Mouse (Mus musculus): Measurements from ENCODE around the gene Kdelc2. TPM values are rescaled to one million over a fixed set of nuclear protein-coding genes. Genes with fewer than 3 reads are reported as not detected.

Gene Kdelc2
- polyA plus RNA-seq, 1 experiment from 2014 or later: 21.6 TPM

DNA sequence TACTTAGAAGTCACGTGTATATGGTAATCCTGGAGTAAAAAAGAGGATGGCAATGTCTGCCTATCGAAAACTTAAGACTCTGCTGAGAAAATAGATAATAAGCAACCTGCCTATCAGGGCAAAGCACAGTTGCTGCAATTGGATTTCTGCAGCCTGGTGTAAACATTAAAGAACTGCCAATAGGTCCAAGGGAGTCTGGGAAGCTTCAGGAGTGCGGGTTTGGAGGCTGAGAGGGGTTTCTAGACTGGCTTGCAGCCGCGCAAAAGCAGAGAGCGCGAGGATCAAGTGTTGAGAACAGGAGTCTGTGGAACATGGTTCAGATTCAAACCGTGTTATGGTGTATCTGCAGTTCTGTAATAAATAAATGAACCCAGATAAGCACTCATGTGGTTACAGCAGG is 1.0 kb downstream of the Kdelc2 start:
- Histone ChIP-seq H3K27me3 (replicated peaks) (no peaks in the 10 kb centered on the region), H3K4me2 (peak overlapping the region; percentile 74), H3K4me1 (peaks cover 9% of the 10 kb centered on the region), H3K36me3 (peaks cover 10% of the 10 kb centered on the region; the same call in 1 of the 2 replicates), H3K9ac (peak overlapping the region; percentile 95), H3K4me3 (peak overlapping the region; percentile 77), H3K9me3 (no peaks in the 10 kb centered on the region), H3K27ac (replicated peaks) (peak overlapping the region; percentile 94)
- 4% methylated on average over 8 of the region's 8 CpGs for WGBS
- no peak for ATAC-seq (ENCODE audit: extremely low read depth, insufficient number of reproducible peaks, low FRiP score, low TSS enrichment)

DNA sequence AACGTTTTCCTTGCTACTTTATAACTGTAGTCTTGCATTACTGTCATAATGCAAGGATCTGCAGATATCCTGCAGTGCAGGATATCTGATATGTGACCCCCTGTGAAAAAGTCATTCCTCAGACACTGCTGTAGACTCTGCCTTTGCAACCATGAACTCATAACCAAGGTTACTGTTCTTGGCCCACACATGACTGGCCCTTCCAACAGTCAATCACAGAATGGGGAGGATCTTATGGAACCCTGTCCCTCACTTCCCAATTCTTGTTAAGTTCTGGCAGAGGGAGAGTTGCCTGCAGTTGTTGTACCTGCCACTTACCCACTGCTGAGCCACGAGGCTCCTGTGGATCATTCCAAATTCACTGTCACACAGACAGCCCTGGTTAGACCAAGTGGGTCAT is 3.6 kb downstream of the Kdelc2 start:
- Histone ChIP-seq H3K4me2 (no peak overlapping the region), H3K9me3 (no peaks in the 10 kb centered on the region), H3K36me3 (peaks cover 23% of the 10 kb centered on the region), H3K4me3 (no peak overlapping the region), H3K27ac (replicated peaks) (no peak overlapping the region), H3K27me3 (replicated peaks) (no peaks in the 10 kb centered on the region), H3K4me1 (peaks cover 9% of the 10 kb centered on the region), H3K9ac (no peak overlapping the region)
- no peak for ATAC-seq (ENCODE audit: extremely low read depth, insufficient number of reproducible peaks, low FRiP score, low TSS enrichment)
- 63% methylated on average over 2 of the region's 2 CpGs for WGBS

DNA sequence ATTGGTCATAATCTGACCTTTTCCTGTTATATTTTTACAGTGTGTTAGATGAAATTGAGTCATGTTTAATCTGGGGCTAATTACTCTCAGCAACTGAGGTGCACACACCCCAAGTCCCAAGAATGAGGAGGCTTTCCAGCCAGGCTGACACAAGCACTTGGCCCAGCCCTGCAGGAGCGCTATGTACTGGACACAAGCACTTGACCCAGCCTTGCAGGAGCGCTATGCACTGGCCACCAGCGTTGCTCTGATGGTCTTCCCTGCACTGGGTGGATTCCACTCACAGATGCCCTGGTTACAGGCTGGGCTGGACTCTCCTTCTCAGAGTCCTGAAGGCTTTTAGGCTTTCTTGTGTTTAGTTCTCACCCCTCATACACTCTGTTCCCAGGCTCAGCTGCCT is 5.3 kb downstream of the Kdelc2 start:
- Histone ChIP-seq H3K9ac (no peak overlapping the region), H3K27me3 (replicated peaks) (no peaks in the 10 kb centered on the region), H3K4me3 (no peak overlapping the region), H3K27ac (replicated peaks) (no peak overlapping the region), H3K9me3 (no peaks in the 10 kb centered on the region), H3K4me1 (peaks cover 9% of the 10 kb centered on the region), H3K36me3 (peaks cover 30% of the 10 kb centered on the region), H3K4me2 (no peak overlapping the region)
- no peak for ATAC-seq (ENCODE audit: extremely low read depth, insufficient number of reproducible peaks, low FRiP score, low TSS enrichment)
- 67% methylated on average over 3 of the region's 3 CpGs for WGBS

DNA sequence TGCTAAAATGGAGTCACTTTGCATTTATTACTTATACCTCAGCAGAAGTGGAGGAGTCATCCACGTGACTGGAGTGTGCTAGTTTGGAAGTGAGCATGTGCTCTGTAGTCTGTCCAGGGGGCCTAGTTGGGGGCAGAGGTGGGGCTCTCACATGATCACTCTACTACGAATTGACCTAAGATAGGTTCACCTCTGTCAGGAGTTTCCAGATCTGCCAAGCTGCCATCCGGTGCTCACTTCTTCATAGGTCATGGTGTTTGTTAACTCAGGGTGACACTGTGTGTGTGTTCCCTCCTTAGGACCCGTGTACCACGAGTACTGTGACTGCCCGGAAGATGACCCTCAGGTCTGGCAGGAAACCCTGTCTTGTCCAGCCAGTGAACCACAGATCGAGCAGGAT is 6.3 kb downstream of the Kdelc2 start:
- H3K9me3 ChIP-seq: no peaks in the 10 kb centered on the region
- H3K27me3 ChIP-seq (replicated peaks): no peaks in the 10 kb centered on the region
- H3K9ac ChIP-seq: no peak overlapping the region
- no peak overlapping the region for H3K4me2 ChIP-seq
- no peak for ATAC-seq (ENCODE audit: extremely low read depth, insufficient number of reproducible peaks, low FRiP score, low TSS enrichment)
- H3K4me1 ChIP-seq: peaks cover 5% of the 10 kb centered on the region
- H3K36me3 ChIP-seq: peaks cover 30% of the 10 kb centered on the region
- H3K4me3 ChIP-seq: no peak overlapping the region
- no peak overlapping the region for H3K27ac ChIP-seq (replicated peaks)
- WGBS: 67% methylated on average over 7 of the region's 7 CpGs

DNA sequence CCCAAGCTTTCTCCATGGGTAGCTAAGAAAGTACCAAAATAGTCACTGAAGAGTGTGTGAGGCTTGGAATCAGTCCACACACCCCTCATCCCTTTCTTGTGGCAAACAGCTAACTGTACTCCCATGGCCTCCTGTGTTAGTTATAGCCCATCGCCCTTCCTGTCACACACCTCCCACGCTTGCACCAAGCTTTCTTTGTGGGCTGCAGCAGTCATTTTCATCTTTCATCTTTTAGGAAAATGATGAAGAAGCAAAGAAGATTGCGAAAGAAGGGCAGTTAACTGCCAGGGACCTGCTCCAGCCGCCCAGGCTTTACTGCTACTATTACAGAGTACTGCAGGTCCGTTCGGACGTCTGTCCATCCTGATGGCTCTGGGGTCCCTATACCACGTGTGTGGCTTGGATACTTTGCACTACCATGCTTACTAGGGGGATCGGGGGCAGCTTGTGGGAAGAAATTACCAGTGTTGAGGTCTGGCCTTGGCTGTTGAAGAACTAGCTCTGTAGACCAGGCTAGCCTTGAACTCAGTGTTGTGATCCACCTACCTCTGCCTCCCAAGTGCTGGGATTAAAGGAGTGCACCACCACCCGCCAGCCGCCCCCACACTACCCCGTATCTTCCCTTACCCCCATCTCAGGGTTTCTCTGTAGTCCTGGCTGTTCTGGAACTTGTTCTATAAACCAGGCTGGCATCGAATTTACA is 14.0 kb downstream of the Kdelc2 start:
- Histone ChIP-seq H3K9me3 (no peaks in the 10 kb centered on the region), H3K9ac (no peak overlapping the region), H3K4me3 (no peak overlapping the region), H3K27me3 (replicated peaks) (no peaks in the 10 kb centered on the region), H3K36me3 (peaks cover 18% of the 10 kb centered on the region), H3K4me2 (no peak overlapping the region), H3K27ac (replicated peaks) (no peak overlapping the region), H3K4me1 (peaks cover 11% of the 10 kb centered on the region)
- no peak for ATAC-seq (ENCODE audit: extremely low read depth, insufficient number of reproducible peaks, low FRiP score, low TSS enrichment)
- 68% methylated on average over 13 of the region's 13 CpGs for WGBS

DNA sequence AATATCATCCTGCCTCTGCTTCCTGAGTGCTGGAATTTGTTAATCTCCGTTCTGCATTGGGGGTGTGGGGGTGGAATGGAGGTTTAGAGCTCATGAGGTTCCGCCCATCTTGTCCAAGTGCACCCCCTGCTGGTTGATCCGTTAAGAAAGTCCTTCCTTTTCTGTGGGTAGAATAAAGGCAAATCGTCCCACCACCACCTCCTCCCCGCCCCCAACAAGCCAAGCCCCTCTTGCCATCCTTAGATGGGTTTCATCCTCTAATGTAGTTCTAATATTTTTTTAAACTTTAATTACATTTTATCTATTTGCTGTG is 14.5 kb downstream of the Kdelc2 start:
- Histone ChIP-seq H3K9me3 (no peaks in the 10 kb centered on the region), H3K4me3 (no peak overlapping the region), H3K27ac (replicated peaks) (no peak overlapping the region), H3K4me2 (no peak overlapping the region), H3K9ac (no peak overlapping the region), H3K27me3 (replicated peaks) (no peaks in the 10 kb centered on the region), H3K36me3 (peaks cover 13% of the 10 kb centered on the region), H3K4me1 (peaks cover 12% of the 10 kb centered on the region)
- WGBS: 13% methylated on average over 5 of the region's 5 CpGs
- ATAC-seq (ENCODE audit: extremely low read depth, insufficient number of reproducible peaks, low FRiP score, low TSS enrichment): no peak

DNA sequence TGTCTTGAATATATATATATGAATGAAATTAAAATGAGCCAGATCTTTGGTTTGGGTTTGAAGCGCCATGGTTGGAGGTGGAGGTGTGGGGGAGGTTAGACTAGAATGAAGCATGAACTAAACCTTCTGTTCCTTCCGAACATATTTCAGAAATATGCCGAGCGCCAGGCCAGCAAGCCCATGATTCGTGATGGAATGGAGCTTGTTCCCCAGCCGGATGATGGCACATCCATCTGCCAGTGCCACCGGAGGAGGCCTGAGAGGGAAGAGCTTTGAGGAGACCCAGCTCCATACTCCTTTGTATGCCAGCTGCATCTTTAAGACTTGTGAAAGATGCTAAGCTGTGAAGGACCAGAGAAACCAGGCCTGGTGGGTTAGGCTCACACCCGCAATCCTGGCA is 15.7 kb downstream of the Kdelc2 start:
- H3K27ac ChIP-seq (replicated peaks): no peak overlapping the region
- H3K4me2 ChIP-seq: no peak overlapping the region
- 87% methylated on average over 8 of the region's 8 CpGs for WGBS
- no peaks in the 10 kb centered on the region for H3K9me3 ChIP-seq
- H3K36me3 ChIP-seq: peaks cover 13% of the 10 kb centered on the region
- H3K4me3 ChIP-seq: no peak overlapping the region
- H3K27me3 ChIP-seq (replicated peaks): no peaks in the 10 kb centered on the region
- H3K4me1 ChIP-seq: peaks cover 14% of the 10 kb centered on the region
- no peak overlapping the region for H3K9ac ChIP-seq
- ATAC-seq (ENCODE audit: extremely low read depth, insufficient number of reproducible peaks, low FRiP score, low TSS enrichment): no peak

DNA sequence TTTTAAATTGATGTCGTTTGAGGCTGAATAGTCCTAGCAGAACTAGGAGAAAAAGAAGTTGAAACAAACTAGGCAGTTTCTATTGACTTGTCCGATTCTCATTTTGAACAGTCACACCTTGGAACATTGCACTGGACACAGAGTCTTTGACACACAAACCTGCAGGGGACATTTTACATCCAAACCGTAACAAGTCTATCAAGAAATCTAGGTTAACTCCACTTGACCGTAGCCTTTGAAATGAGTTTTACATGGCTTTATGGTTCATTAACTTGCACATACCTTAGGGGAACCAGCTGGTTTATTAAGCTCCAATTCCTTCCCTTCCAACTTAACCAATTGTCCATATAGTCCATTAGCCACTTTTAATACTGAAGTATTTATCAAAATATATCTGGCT is 16.9 kb downstream of the Kdelc2 start:
- H3K9ac ChIP-seq: no peak overlapping the region
- WGBS: 87% methylated on average over 4 of the region's 4 CpGs

DNA sequence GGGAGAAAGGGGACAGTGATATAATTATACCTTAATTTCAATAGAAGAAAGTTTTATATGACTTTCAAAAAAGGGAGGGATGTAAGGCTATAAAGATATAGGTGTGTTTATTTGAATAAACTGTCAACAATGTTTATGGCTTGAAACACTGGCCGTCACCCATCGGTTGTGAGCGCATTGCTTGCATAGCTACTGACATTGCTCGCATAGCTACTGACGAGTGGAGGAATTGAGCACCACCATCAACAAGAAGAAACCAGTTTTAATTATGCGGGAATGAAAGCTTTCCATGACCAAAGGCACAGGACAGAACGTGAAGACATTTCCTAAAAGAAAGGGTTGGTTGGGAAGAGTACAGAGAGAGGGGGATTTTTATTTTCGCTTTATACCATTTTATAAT is 17.3 kb downstream of the Kdelc2 start:
- no peak overlapping the region for H3K4me2 ChIP-seq
- no peaks in the 10 kb centered on the region for H3K9me3 ChIP-seq
- no peaks in the 10 kb centered on the region for H3K27me3 ChIP-seq (replicated peaks)
- peaks cover 11% of the 10 kb centered on the region for H3K36me3 ChIP-seq
- no peak overlapping the region for H3K4me3 ChIP-seq
- 55% methylated on average over 8 of the region's 8 CpGs for WGBS
- peaks cover 23% of the 10 kb centered on the region for H3K4me1 ChIP-seq
- ATAC-seq (ENCODE audit: extremely low read depth, insufficient number of reproducible peaks, low FRiP score, low TSS enrichment): no peak
- no peak overlapping the region for H3K9ac ChIP-seq
- H3K27ac ChIP-seq (replicated peaks): no peak overlapping the region

More for the DNA sequence above, 16.9 kb downstream of the Kdelc2 start:
- peaks cover 13% of the 10 kb centered on the region for H3K36me3 ChIP-seq
- no peak overlapping the region for H3K27ac ChIP-seq (replicated peaks)
- peaks cover 23% of the 10 kb centered on the region for H3K4me1 ChIP-seq
- no peak overlapping the region for H3K4me2 ChIP-seq
- no peaks in the 10 kb centered on the region for H3K9me3 ChIP-seq
- ATAC-seq (ENCODE audit: extremely low read depth, insufficient number of reproducible peaks, low FRiP score, low TSS enrichment): no peak
- H3K4me3 ChIP-seq: no peak overlapping the region
- no peaks in the 10 kb centered on the region for H3K27me3 ChIP-seq (replicated peaks)

DNA sequence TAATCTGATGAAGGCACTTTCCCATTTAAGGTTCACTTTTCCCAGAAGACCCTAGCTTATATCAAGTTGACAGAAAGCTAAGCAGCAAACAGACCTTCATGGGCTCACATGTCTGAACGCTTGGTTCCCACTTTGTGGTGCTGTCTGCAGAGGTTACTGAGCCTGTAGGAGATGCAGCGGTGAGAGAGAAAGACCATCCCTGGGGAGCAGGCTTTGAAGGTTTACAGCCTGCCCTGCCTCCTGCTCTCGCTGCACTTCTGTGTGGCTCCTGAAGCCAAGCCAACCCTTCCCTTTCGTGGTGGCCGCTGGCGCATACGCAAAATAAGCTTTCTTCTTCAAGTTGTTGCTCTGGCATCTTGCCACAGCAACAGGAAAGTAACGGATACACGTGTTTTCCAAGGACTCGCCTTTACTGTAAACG is 18.5 kb downstream of the Kdelc2 start, which contains the start of gene 4930550C14Rik:
4930550C14Rik (plus strand) TSS at position 35 of the 421 bp plus-strand sequence.
- WGBS: 21% methylated on average over 11 of the region's 11 CpGs
- H3K27me3 ChIP-seq (replicated peaks): no peaks in the 10 kb centered on the region
- peak within 1 kb of the TSS; percentile 54; the same call in 1 of the 2 replicates for H3K27ac ChIP-seq (replicated peaks)
- H3K9me3 ChIP-seq: no peaks in the 10 kb centered on the region
- peaks cover 23% of the 10 kb centered on the region for H3K4me1 ChIP-seq
- peak within 1 kb of the TSS; percentile 26 for H3K4me3 ChIP-seq
- H3K9ac ChIP-seq: peak within 1 kb of the TSS; percentile 65
- ATAC-seq (ENCODE audit: extremely low read depth, insufficient number of reproducible peaks, low FRiP score, low TSS enrichment): no peak; the same call in 1 of the 2 replicates
- H3K36me3 ChIP-seq: peaks cover 11% of the 10 kb centered on the region
- H3K4me2 ChIP-seq: peak within 1 kb of the TSS; percentile 61

DNA sequence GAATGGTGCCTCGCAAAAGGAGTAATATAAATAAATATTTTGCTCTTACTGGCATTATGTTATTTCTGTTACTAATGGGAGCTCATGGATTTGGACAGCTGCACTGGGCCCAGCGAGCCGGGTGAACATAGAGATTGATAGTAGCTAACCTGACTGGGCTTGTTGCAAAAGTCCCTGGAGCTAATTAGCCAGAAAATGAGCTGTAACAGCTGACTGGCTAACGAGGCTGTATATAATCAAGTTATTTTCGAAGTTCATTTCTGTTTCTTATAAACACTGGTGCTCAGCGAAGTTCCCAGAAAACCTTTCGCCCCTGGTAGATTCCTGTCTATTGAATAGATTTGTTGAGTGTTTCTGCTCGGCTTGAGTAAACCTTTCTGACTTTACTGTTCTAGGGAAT is 19.2 kb downstream of the Kdelc2 start:
- Histone ChIP-seq H3K4me2 (peak overlapping the region; percentile 61), H3K4me3 (no peak overlapping the region), H3K27ac (replicated peaks) (0 out of 2 replicates have a peak overlapping the region, but pooled peaks have one; percentile 54), H3K27me3 (replicated peaks) (no peaks in the 10 kb centered on the region), H3K36me3 (peaks cover 11% of the 10 kb centered on the region), H3K9me3 (no peaks in the 10 kb centered on the region), H3K9ac (no peak overlapping the region), H3K4me1 (peaks cover 23% of the 10 kb centered on the region)
- ATAC-seq (ENCODE audit: extremely low read depth, insufficient number of reproducible peaks, low FRiP score, low TSS enrichment): no peak
- 81% methylated on average over 8 of the region's 8 CpGs for WGBS

DNA sequence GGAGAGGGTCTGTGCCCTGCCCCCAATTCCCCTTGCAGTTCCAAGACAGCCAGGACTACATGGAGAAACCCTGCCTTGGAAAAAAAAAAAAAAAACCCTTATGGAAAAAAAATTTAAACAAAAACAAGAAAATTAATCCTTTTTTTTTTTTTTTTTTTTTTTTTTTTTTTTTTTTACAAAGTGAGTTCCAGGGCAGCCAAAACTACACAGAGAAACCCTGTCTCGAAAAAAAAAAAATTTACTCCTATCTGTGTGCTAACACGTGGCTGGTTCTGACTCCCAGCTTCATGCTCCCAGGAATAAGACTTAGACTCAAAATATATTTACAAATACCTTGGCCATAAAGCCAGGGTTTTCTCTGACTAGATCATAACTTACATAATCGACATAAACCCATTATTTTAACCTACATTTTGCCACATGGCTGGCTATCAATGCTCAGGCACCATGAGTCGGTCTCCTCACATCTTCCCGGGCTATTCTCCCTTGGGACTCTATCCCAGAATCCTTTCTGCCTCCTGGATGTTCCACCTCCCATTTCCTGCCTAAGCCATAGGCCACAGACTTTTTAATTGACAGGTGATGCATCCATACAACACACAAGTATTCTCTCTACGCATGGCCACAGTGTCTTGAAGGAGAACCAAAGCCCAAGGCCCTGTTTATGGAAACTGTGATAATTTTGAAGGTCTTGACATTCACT is 20.4 kb downstream of the Kdelc2 start:
- H3K4me1 ChIP-seq: peaks cover 25% of the 10 kb centered on the region
- H3K27me3 ChIP-seq (replicated peaks): no peaks in the 10 kb centered on the region
- ATAC-seq (ENCODE audit: extremely low read depth, insufficient number of reproducible peaks, low FRiP score, low TSS enrichment): no peak
- H3K9ac ChIP-seq: no peak overlapping the region
- H3K4me2 ChIP-seq: peak overlapping the region; percentile 69
- no peaks in the 10 kb centered on the region for H3K9me3 ChIP-seq
- 76% methylated on average over 6 of the region's 6 CpGs for WGBS
- no peak overlapping the region for H3K4me3 ChIP-seq
- peaks cover 8% of the 10 kb centered on the region for H3K36me3 ChIP-seq
- peak overlapping the region; percentile 37 for H3K27ac ChIP-seq (replicated peaks)

Measured in heart, embryonic 13.5 days (tissue).